Mouse (Mus musculus) MEL (cell line): ENCODE measurements around the gene Ndufs8.

Source experiments
- CHD2 ChIP-seq: IDR thresholded peaks from 2 replicates; pipeline ENCODE4 v1.6.1; 2011; ENCODE audit warnings: low read length, improper control_type of control experiment
- CTCF ChIP-seq, 3 experiments: IDR thresholded peaks in 2 of 3; conservative IDR thresholded peaks in 1 of 3; 2 replicates each; pipeline ENCODE4 v1.5.1; 2011 to 2012; ENCODE audit warnings: low read length in 3 of 3, low read depth in 2 of 3, mild to moderate bottlenecking in 2 of 3, improper control_type of control experiment in 1 of 3, inconsistent platforms in 1 of 3, mixed read lengths in 1 of 3, moderate library complexity in 1 of 3; ENCODE audit not compliant: control insufficient read depth in 1 of 3, insufficient read depth in 1 of 3, poor library complexity in 1 of 3, severe bottlenecking in 1 of 3
- NRF1 ChIP-seq: IDR thresholded peaks from 2 replicates; pipeline ENCODE4 v1.6.1; 2014; ENCODE audit warnings: low read depth, mild to moderate bottlenecking, inconsistent platforms, low read length, improper control_type of control experiment, moderate library complexity; ENCODE audit not compliant: poor library complexity, insufficient read depth, severe bottlenecking
- POLR2A ChIP-seq, 2 experiments: IDR thresholded peaks; 2 replicates each; pipeline ENCODE4 v1.6.1; 2011 to 2012; ENCODE audit warnings: low read length in 2 of 2, mild to moderate bottlenecking in 2 of 2, control low read depth in 1 of 2, improper control_type of control experiment in 1 of 2, low read depth in 1 of 2, moderate library complexity in 1 of 2; ENCODE audit not compliant: control insufficient read depth in 1 of 2, insufficient read depth in 1 of 2, poor library complexity in 1 of 2
- POLR2AphosphoS2 ChIP-seq: IDR thresholded peaks from 2 replicates; pipeline ENCODE4 v1.6.1; 2011; ENCODE audit warnings: low read length, improper control_type of control experiment
- TAL1 ChIP-seq: IDR thresholded peaks from 2 replicates; pipeline ENCODE4 v1.6.1; 2012; ENCODE audit warnings: mild to moderate bottlenecking, inconsistent platforms, low read length, moderate library complexity, mixed read lengths
- ZC3H11A ChIP-seq: IDR thresholded peaks from 2 replicates; pipeline ENCODE4 v1.6.1; 2012; ENCODE audit warnings: low read depth, mild to moderate bottlenecking, inconsistent platforms, low read length, improper control_type of control experiment
- ZMIZ1 ChIP-seq: IDR thresholded peaks from 2 replicates; pipeline ENCODE4 v1.6.1; 2012; ENCODE audit warnings: low read depth, mild to moderate bottlenecking, inconsistent platforms, low read length, improper control_type of control experiment, moderate library complexity

DNA sequence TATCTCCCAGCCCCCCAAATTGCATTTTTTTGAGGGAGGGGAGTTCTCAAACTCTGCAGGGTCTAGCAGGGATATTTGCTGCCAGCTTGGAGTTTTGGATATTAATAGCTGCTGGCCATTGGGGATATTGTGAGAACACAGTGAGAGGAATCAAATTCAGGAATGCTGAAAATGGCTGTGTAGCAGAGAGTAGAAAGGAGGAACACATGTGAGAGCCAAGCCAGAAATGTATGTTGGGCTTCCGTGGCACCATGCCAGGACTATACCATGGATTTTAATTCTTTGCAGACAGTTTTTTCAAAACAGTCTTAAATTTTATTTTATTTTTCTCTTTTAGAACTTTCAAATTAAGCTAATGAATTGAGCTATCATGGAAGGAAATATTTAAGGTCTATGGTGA lies 44.3 kb downstream of the Ndufs8 start:
- no peak for TF ChIP-seq POLR2A (IDR thresholded peaks at IDR 0.05; ENCODE audit: control insufficient read depth in 1 of 2, insufficient read depth in 1 of 2, low read depth in 1 of 2, low read length in 2 of 2, poor library complexity in 1 of 2)
- no peak for TF ChIP-seq CTCF (IDR thresholded peaks at IDR 0.05 in 2 of 3, conservative IDR thresholded peaks at IDR 0.05 in 1 of 3; ENCODE audit: control insufficient read depth in 1 of 3, insufficient read depth in 1 of 3, low read depth in 2 of 3, low read length in 3 of 3, poor library complexity in 1 of 3, severe bottlenecking in 1 of 3)
- no peak for TF ChIP-seq NRF1
- no peak for TF ChIP-seq TAL1
- TF ChIP-seq ZC3H11A, result no peak
- no peak for TF ChIP-seq CHD2
- no peak for TF ChIP-seq POLR2AphosphoS2
- TF ChIP-seq ZMIZ1, result no peak
